Mouse (Mus musculus) frontal cortex, postnatal 25 days (tissue): ENCODE data around the gene Iglon5.

ENCODE experiments used
- DNase-seq, 2 experiments: peaks; one replicate each; pipeline ENCODE4 v3.0.0; 2022; ENCODE audit warnings: low spot score in 2 of 2

Iglon5 gene

GRCm38 (mm10) chr7:43465344-43466098, 24.4 kb downstream of the Iglon5 start:
- peak; percentile 51 to 58 for DNase-seq

- DNase-seq, result no peak
Observed at GRCm38 (mm10) chr7:43464864-43465343, 25.0 kb downstream of the Iglon5 start.

- no peak for DNase-seq
Observed at GRCm38 (mm10) chr7:43463976-43464375, 25.9 kb downstream of the Iglon5 start.

- DNase-seq, result no peak
Observed at GRCm38 (mm10) chr7:43462851-43463250, 27.0 kb downstream of the Iglon5 start, which contains the start of gene Vsig10l. Gene Vsig10l (plus strand): TSS chr7:43463151.

- no peak for DNase-seq
Observed at GRCm38 (mm10) chr7:43454371-43454770, 35.5 kb downstream of the Iglon5 start.

GRCm38 (mm10) chr7:43453599-43454355, 36.1 kb downstream of the Iglon5 start:
- DNase-seq, result no peak

- no peak for DNase-seq
Observed at GRCm38 (mm10) chr7:43452609-43453008, 37.3 kb downstream of the Iglon5 start.

- DNase-seq, result no peak
Observed at GRCm38 (mm10) chr7:43451726-43452125, 38.1 kb downstream of the Iglon5 start.

- no peak for DNase-seq
Observed at GRCm38 (mm10) chr7:43449811-43450210, 40.1 kb downstream of the Iglon5 start.

GRCm38 (mm10) chr7:43448246-43448645, 41.6 kb downstream of the Iglon5 start:
- no peak for DNase-seq

GRCm38 (mm10) chr7:43447801-43448200, 42.1 kb downstream of the Iglon5 start:
- no peak for DNase-seq

- peak; percentile 86 to 89 for DNase-seq
Observed at GRCm38 (mm10) chr7:43443917-43444293, 46.0 kb downstream of the Iglon5 start, which contains the start of the genes Etfb and Gm45233. Gene Etfb (plus strand): TSS chr7:43444083. Gene Gm45233 (plus strand): TSS chr7:43444128.

- DNase-seq, result peak; percentile 37 to 44
Observed at GRCm38 (mm10) chr7:43443126-43443916, 46.6 kb downstream of the Iglon5 start.

- no peak for DNase-seq
Observed at GRCm38 (mm10) chr7:43442684-43443083, 47.2 kb downstream of the Iglon5 start.

GRCm38 (mm10) chr7:43441071-43441470, 48.8 kb downstream of the Iglon5 start:
- DNase-seq, result no peak

GRCm38 (mm10) chr7:43440482-43440881, 49.4 kb downstream of the Iglon5 start, which contains the start of gene Cldnd2:
Gene Cldnd2 (plus strand): TSS chr7:43440782.
- no peak for DNase-seq

GRCm38 (mm10) chr7:43438611-43439010, 51.3 kb downstream of the Iglon5 start:
- no peak for DNase-seq

GRCm38 (mm10) chr7:43436341-43437255, 53.3 kb downstream of the Iglon5 start, which contains the start of gene Nkg7:
Gene Nkg7 (plus strand): TSS chr7:43437073.
- DNase-seq, result no peak

GRCm38 (mm10) chr7:43434676-43435075, 55.2 kb downstream of the Iglon5 start:
- DNase-seq, result no peak

GRCm38 (mm10) chr7:43432891-43433290, 57.0 kb downstream of the Iglon5 start:
- no peak for DNase-seq

- no peak for DNase-seq
Observed at GRCm38 (mm10) chr7:43429500-43429899, 60.4 kb downstream of the Iglon5 start.
